Mouse (Mus musculus) midbrain, embryonic 12.5 days (tissue): ENCODE data around the gene Ifitm6. TPM values are rescaled to one million over a fixed set of nuclear protein-coding genes. Genes with fewer than 3 reads are reported as not detected.
"Not testable (repeated sequence)": the region's sequence is repeated elsewhere in the genome, so short reads cannot be mapped to it uniquely, and the experiment has no call there.

Experiments used
- ATAC-seq: fragments of 200-750 bp; cut with Nextera tagmentation; 2 replicates; pipeline ENCODE4 v1.8.0; 2017; ENCODE audit warnings: low read depth, moderate TSS enrichment, moderate library complexity; ENCODE audit not compliant: low FRiP score
- H3K27ac ChIP-seq: fragments of 300-500 bp; sonication (generic); replicated peaks from 2 replicates; pipeline ENCODE4 v1.5.1; 2016; ENCODE audit warnings: mild to moderate bottlenecking
- H3K27me3 ChIP-seq: fragments of 300-500 bp; sonication (generic); 2 replicates; pipeline ENCODE4 v1.6.1; 2016; ENCODE audit warnings: mild to moderate bottlenecking
- H3K36me3 ChIP-seq: fragments of 300-500 bp; sonication (generic); 2 replicates; pipeline ENCODE4 v1.6.1; 2016
- H3K4me1 ChIP-seq: fragments of 300-500 bp; sonication (generic); 2 replicates; pipeline ENCODE4 v1.6.1; 2016
- H3K4me2 ChIP-seq: fragments of 300-500 bp; sonication (generic); replicated peaks from 2 replicates; pipeline ENCODE4 v1.6.1; 2016; ENCODE audit warnings: mild to moderate bottlenecking, moderate library complexity
- H3K4me3 ChIP-seq: fragments of 300-500 bp; sonication (generic); 2 replicates; pipeline ENCODE4 v1.5.1; 2016; ENCODE audit warnings: mild to moderate bottlenecking
- H3K9ac ChIP-seq: fragments of 300-500 bp; sonication (generic); replicated peaks from 2 replicates; pipeline ENCODE4 v1.6.1; 2016; ENCODE audit warnings: mild to moderate bottlenecking, moderate library complexity
- H3K9me3 ChIP-seq: fragments of 300-500 bp; sonication (generic); 2 replicates; pipeline ENCODE4 v1.6.1; 2016; ENCODE audit warnings: mild to moderate bottlenecking
- WGBS: fragments of 180-500 bp; shearing (Covaris S2); methylation state at CpG from one replicate; pipeline ENCODE4 v1.1.7; 2016; 5-methylcytosine and 5-hydroxymethylcytosine counted together
- polyA plus RNA-seq: library from polyadenylated mRNA; unstranded; fragments of >200 nt; fragmentation: Nextera tagmentation; extraction: Ambion mirVana; gene quantifications from 2 replicates; pipeline ENCODE4 v1.2.1, GENCODE M21; 2016

Ifitm6 gene
- polyA plus RNA-seq, 1 experiment from 2014 or later: 0.29 TPM

- H3K36me3 ChIP-seq: no peaks in the 10 kb centered on the region
- no peak for ATAC-seq
- no peak overlapping the region for H3K27ac ChIP-seq
- no peak overlapping the region for H3K4me2 ChIP-seq
- no peaks in the 10 kb centered on the region for H3K9me3 ChIP-seq
- H3K9ac ChIP-seq: no peak overlapping the region
- no peak overlapping the region for H3K4me3 ChIP-seq
- WGBS: 24% methylated on average over 3 of the region's 3 CpGs
- peaks cover 7% of the 10 kb centered on the region; the same call in 1 of the 2 replicates for H3K27me3 ChIP-seq
- H3K4me1 ChIP-seq: peaks cover 10% of the 10 kb centered on the region
These were observed 42.3 kb downstream of the Ifitm6 start for GRCm38 (mm10) chr7:140975465-140975864.

GRCm38 (mm10) chr7:140974940-140975339, 42.8 kb downstream of the Ifitm6 start:
- peaks cover 7% of the 10 kb centered on the region; the same call in 1 of the 2 replicates for H3K27me3 ChIP-seq
- ATAC-seq: no peak
- H3K36me3 ChIP-seq: no peaks in the 10 kb centered on the region
- H3K4me1 ChIP-seq: peaks cover 10% of the 10 kb centered on the region
- 8% methylated on average over 9 of the region's 9 CpGs for WGBS
- H3K9ac ChIP-seq: no peak overlapping the region
- no peak overlapping the region for H3K4me3 ChIP-seq
- H3K9me3 ChIP-seq: no peaks in the 10 kb centered on the region
- H3K27ac ChIP-seq: no peak overlapping the region
- H3K4me2 ChIP-seq: no peak overlapping the region

DNA sequence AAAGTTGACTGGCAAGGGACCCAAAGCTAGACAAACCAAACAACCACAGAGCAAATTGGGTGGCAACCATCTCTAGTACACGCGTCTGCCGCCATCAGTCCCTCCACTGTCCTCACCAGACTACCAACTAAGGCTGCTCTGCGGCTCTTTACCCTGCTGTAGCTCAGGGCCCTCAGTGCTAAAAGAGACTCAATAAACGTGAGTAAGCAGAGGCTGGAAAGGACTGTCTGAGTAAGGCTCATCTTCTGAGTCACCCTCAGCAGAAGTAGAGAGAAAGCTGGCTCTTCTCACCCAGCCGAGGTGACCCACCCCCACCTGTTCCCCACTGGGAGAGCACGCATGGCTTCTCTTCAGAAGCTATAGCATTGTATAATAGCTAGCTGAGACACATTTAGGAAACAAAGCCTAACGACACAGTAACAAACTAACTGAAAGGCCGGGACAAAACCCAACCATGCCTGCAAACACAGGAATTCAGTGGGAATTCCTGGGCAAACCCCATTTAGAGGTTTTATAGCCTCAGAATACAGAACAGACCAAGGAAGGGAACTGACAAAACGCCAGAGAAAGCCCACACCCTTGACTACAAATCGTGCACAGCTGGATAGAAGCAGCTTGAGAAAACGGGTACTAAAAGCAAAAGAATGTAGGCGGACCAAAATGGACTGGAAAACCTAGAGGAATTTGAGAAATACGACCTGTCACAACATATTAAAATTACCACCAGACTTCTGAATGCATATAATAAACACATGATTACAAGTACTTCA, 44.1 kb downstream of the Ifitm6 start:
- Histone ChIP-seq H3K27me3 (peaks cover 11% of the 10 kb centered on the region; the same call in 1 of the 2 replicates), H3K4me1 (peaks cover 10% of the 10 kb centered on the region), H3K4me3 (no peak overlapping the region), H3K9ac (no peak overlapping the region), H3K27ac (no peak overlapping the region), H3K9me3 (no peaks in the 10 kb centered on the region), H3K36me3 (no peaks in the 10 kb centered on the region), H3K4me2 (no peak overlapping the region)
- ATAC-seq: no peak
- 27% methylated on average over 14 of the region's 14 CpGs for WGBS

DNA sequence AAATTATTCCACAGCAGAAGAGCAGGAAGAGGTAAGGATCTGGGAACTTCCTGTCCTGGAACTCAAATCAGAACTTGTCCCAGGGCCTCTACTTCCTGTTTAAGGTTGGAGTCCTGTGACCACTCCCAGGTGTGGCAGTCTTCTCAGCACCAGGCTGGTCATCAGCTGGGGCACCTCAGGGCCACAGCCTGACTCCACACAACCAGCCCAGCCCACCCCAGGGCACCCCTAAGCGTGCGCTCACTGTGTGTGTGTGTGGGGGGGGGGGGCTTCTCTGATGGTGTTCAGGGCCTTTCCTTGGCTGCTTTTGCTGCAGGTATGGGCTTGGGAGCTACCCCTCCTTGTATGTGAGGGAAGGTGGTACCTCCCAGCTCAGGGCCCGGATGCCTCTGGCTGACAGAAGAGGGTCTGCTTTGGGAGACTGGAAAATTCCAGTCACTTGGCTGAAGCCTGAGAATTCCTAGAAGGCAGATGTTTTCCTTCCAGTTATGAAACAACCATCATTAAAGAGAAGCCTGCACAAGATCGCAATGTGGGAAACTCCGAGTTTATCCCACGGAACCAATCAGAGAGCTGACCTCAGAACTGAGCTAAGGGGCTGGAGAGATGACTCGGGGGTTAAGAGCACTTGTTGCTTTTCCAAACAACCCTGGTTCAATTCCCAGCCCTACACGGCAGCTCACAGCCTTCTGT, 46.1 kb downstream of the Ifitm6 start:
- H3K27me3 ChIP-seq: peaks cover 11% of the 10 kb centered on the region; the same call in 1 of the 2 replicates
- no peak for ATAC-seq
- no peak overlapping the region for H3K4me2 ChIP-seq
- H3K9me3 ChIP-seq: no peaks in the 10 kb centered on the region
- WGBS: 85% methylated on average over 8 of the region's 8 CpGs
- peaks cover 19% of the 10 kb centered on the region for H3K4me1 ChIP-seq
- no peak overlapping the region for H3K9ac ChIP-seq
- no peak overlapping the region for H3K4me3 ChIP-seq
- H3K36me3 ChIP-seq: no peaks in the 10 kb centered on the region
- H3K27ac ChIP-seq: no peak overlapping the region

DNA sequence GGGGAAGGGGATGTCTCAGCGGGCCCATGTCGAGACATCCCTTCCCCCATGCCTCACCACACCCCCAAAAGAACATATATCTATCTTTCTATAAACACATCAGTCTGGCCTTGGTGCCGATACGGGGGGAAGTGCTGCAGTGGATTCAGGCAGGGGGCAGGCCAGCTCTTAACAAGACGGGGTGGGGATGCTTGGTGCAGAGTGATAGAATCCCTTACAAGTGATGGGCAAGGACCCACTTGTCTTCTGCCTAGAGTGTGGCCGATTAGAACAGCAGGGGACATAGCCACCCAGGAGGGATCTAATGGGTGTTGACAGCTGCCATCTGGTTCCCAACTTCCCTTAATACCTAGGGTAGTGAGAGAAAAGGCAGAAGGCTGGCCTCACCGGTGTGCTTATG, 46.8 kb downstream of the Ifitm6 start:
- Histone ChIP-seq H3K4me3 (no peak overlapping the region), H3K4me1 (peaks cover 19% of the 10 kb centered on the region), H3K36me3 (no peaks in the 10 kb centered on the region), H3K9ac (no peak overlapping the region), H3K27ac (no peak overlapping the region), H3K27me3 (peaks cover 11% of the 10 kb centered on the region; the same call in 1 of the 2 replicates), H3K4me2 (no peak overlapping the region), H3K9me3 (no peaks in the 10 kb centered on the region)
- 53% methylated on average over 7 of the region's 7 CpGs for WGBS
- no peak for ATAC-seq

DNA sequence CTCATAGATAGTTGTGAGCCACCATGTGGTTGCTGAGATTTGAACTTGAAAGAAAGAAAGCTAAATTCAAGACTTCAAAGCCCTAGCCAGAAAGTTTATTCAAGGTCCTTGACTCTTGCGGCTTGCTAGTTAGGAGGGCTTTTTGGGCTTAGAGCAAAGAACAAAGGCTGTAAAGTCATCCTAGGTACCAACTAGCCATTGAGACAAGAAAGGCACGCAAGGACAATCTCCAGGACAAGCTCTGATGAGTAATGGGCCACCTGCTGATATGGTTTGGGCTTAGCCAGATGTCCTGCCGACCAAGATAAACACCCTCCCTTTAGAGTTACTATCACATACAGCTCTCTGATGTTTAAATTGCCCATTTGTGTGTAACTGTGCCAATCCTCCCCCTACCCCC, 49.0 kb downstream of the Ifitm6 start:
- not testable (repeated sequence) for H3K36me3 ChIP-seq, H3K9me3 ChIP-seq, ATAC-seq, H3K9ac ChIP-seq, H3K4me2 ChIP-seq, H3K27ac ChIP-seq, H3K4me3 ChIP-seq, H3K27me3 ChIP-seq
- H3K4me1 ChIP-seq: peaks cover 14% of the 10 kb centered on the region
- WGBS: 12% methylated on average over 3 of the region's 3 CpGs

DNA sequence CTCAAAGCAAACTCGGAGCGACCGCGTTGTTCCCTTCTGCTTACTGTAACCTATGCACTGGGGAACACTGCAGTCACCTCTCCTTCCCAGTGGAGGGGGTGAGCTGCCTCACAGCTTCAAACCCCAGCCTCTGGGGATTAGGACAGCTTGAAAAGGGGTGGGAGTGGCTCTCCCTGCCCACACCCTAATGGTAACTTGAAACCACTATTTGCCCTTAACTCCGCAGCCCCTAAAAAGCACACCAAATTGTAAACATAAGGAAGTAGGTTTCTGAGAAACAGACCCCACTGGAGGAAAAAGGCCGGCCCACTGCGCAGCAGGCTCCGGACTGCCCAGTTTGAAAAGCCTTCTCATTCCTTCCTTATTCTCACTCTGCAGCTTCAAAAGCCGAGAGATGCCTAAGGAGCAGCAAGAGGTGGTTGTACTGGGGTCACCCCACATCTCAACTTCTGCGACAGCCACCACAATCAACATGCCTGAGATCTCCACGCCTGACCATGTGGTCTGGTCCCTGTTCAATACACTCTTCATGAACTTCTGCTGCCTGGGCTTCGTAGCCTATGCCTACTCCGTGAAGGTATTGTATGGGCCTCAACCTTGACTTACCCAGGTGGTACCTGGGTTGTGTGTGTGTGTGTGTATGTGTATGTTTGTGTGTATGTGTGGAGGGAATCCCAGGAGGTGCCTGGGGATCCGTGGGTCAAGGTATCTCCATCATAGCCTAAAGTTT, 49.7 kb downstream of the Ifitm6 start:
- H3K36me3 ChIP-seq: no peaks in the 10 kb centered on the region
- H3K4me1 ChIP-seq: peaks cover 9% of the 10 kb centered on the region
- H3K27me3 ChIP-seq: peaks cover 4% of the 10 kb centered on the region; the same call in 1 of the 2 replicates
- H3K27ac ChIP-seq: no peak overlapping the region
- WGBS: 8% methylated on average over 14 of the region's 14 CpGs
- H3K4me2 ChIP-seq: no peak overlapping the region
- no peak for ATAC-seq
- no peaks in the 10 kb centered on the region for H3K9me3 ChIP-seq
- no peak overlapping the region for H3K9ac ChIP-seq
- H3K4me3 ChIP-seq: no peak overlapping the region

- no peaks in the 10 kb centered on the region for H3K36me3 ChIP-seq
- ATAC-seq: no peak
- H3K4me1 ChIP-seq: peaks cover 9% of the 10 kb centered on the region
- H3K27me3 ChIP-seq: peaks cover 4% of the 10 kb centered on the region; the same call in 1 of the 2 replicates
- H3K4me3 ChIP-seq: no peak within 1 kb of the TSS
- H3K27ac ChIP-seq: no peak within 1 kb of the TSS
- no peak within 1 kb of the TSS for H3K9ac ChIP-seq
- H3K9me3 ChIP-seq: no peaks in the 10 kb centered on the region
- 80% methylated on average over 4 of the region's 4 CpGs for WGBS
- H3K4me2 ChIP-seq: no peak within 1 kb of the TSS
These were observed 50.8 kb downstream of the Ifitm6 start, which contains the start of gene Ifitm1 for GRCm38 (mm10) chr7:140966921-140967320. Ifitm1 (plus strand) TSS chr7:140967221.

Other genes starting within 250 kb of the Ifitm6 start
- 0.15 and 0.41 TPM in 2 replicates for gene Syce1, start 230.1 kb downstream of the Ifitm6 start, polyA plus RNA-seq
- 8.5 and 10.1 TPM in 2 replicates for gene Zfp941, start 195.7 kb downstream of the Ifitm6 start, polyA plus RNA-seq
- 0.29 TPM in 1 of 2 replicates, not detected in the other for gene Urah, start 182.9 kb downstream of the Ifitm6 start, polyA plus RNA-seq
- not detected in 2 replicates for gene Scgb1c1, start 172.4 kb downstream of the Ifitm6 start, polyA plus RNA-seq
- gene Odf3, start 170.1 kb downstream of the Ifitm6 start, polyA plus RNA-seq: not detected in 2 replicates
- 0.20 TPM in 1 of 2 replicates, not detected in the other for gene Gm45785, start 161.6 kb downstream of the Ifitm6 start, polyA plus RNA-seq
- gene Ric8a, start 161.0 kb downstream of the Ifitm6 start, polyA plus RNA-seq: 69.2 and 78.3 TPM in 2 replicates
- gene Bet1l, start 160.3 kb downstream of the Ifitm6 start, polyA plus RNA-seq: 30.9 and 33.2 TPM in 2 replicates
- gene Psmd13, start 136.0 kb downstream of the Ifitm6 start, polyA plus RNA-seq: 279 and 300 TPM in 2 replicates
- gene Sirt3, start 135.6 kb downstream of the Ifitm6 start, polyA plus RNA-seq: 27.4 and 28.9 TPM in 2 replicates
- gene Cox8b, start 117.5 kb downstream of the Ifitm6 start, polyA plus RNA-seq: not detected in 2 replicates
- 0.08 and 0.18 TPM in 2 replicates for gene Nlrp6, start 97.0 kb downstream of the Ifitm6 start, polyA plus RNA-seq
- gene Pgghg, start 76.5 kb downstream of the Ifitm6 start, polyA plus RNA-seq: 13.1 and 14.9 TPM in 2 replicates
- 0.93 and 0.94 TPM in 2 replicates for gene Ifitm5, start 67.6 kb downstream of the Ifitm6 start, polyA plus RNA-seq
- gene Gm45717, start 62.0 kb downstream of the Ifitm6 start, polyA plus RNA-seq: not detected in 2 replicates
- 175 and 198 TPM in 2 replicates for gene Ifitm2, start 61.9 kb downstream of the Ifitm6 start, polyA plus RNA-seq
- 7.8 and 10.3 TPM in 2 replicates for gene Ifitm1, start 50.7 kb downstream of the Ifitm6 start, polyA plus RNA-seq
- gene Ifitm3, start 7.2 kb downstream of the Ifitm6 start, polyA plus RNA-seq: 16.2 and 17.9 TPM in 2 replicates
- not detected in 2 replicates for gene Gm17387, start 11.2 kb upstream of the Ifitm6 start, polyA plus RNA-seq
- 41.9 and 45.3 TPM in 2 replicates for gene B4galnt4, start 43.2 kb upstream of the Ifitm6 start, polyA plus RNA-seq
- 1.6 and 1.8 TPM in 2 replicates for gene Pkp3, start 60.3 kb upstream of the Ifitm6 start, polyA plus RNA-seq
- 1.6 and 1.7 TPM in 2 replicates for gene Sigirr, start 82.6 kb upstream of the Ifitm6 start, polyA plus RNA-seq
- not detected in 2 replicates for gene Ano9, start 99.9 kb upstream of the Ifitm6 start, polyA plus RNA-seq
- 67.5 and 76.6 TPM in 2 replicates for gene Ptdss2, start 104.5 kb upstream of the Ifitm6 start, polyA plus RNA-seq
- 47.4 and 54.9 TPM in 2 replicates for gene Rnh1, start 154.9 kb upstream of the Ifitm6 start, polyA plus RNA-seq
- gene Hras, start 176.1 kb upstream of the Ifitm6 start, polyA plus RNA-seq: 93.4 and 96.4 TPM in 2 replicates
- gene Lrrc56, start 176.2 kb upstream of the Ifitm6 start, polyA plus RNA-seq: 13.1 and 14.4 TPM in 2 replicates
- gene Lmntd2, start 196.2 kb upstream of the Ifitm6 start, polyA plus RNA-seq: 3.7 and 3.8 TPM in 2 replicates
- gene Rassf7, start 197.9 kb upstream of the Ifitm6 start, polyA plus RNA-seq: 40.1 and 40.6 TPM in 2 replicates
- gene Phrf1, start 210.9 kb upstream of the Ifitm6 start, polyA plus RNA-seq: 107 and 112 TPM in 2 replicates
- 0.81 and 0.84 TPM in 2 replicates for gene Irf7, start 248.6 kb upstream of the Ifitm6 start, polyA plus RNA-seq